Mouse (Mus musculus) testis, postnatal 10 days (tissue): ENCODE measurements around the gene Dpf2.

Experiments used
- DNase-seq: peaks from one replicate; pipeline ENCODE4 v3.0.0; 2021; ENCODE audit warnings: low spot score

The Dpf2 gene

GRCm38 (mm10) chr19:5935691-5936090 is 22.9 kb upstream of the Dpf2 start:
- DNase-seq, result no peak

- peak; percentile 82 for DNase-seq
Observed at GRCm38 (mm10) chr19:5935266-5935665, 22.5 kb upstream of the Dpf2 start.

GRCm38 (mm10) chr19:5929634-5930596 is 17.1 kb upstream of the Dpf2 start:
- peak; percentile 79 for DNase-seq

- no peak for DNase-seq
Observed at GRCm38 (mm10) chr19:5928546-5928945, 15.7 kb upstream of the Dpf2 start.

- no peak for DNase-seq
Observed at GRCm38 (mm10) chr19:5928104-5928503, 15.3 kb upstream of the Dpf2 start.

GRCm38 (mm10) chr19:5927532-5927931 is 14.7 kb upstream of the Dpf2 start:
- no peak for DNase-seq

- DNase-seq, result no peak
Observed at GRCm38 (mm10) chr19:5927026-5927425, 14.2 kb upstream of the Dpf2 start.

- no peak for DNase-seq
Observed at GRCm38 (mm10) chr19:5925311-5925855, 12.6 kb upstream of the Dpf2 start.

- DNase-seq, result peak; percentile 99
Observed at GRCm38 (mm10) chr19:5924713-5925093, 11.9 kb upstream of the Dpf2 start, which contains the start of gene Cdc42ep2. Gene Cdc42ep2 (minus strand): TSS chr19:5924816.

GRCm38 (mm10) chr19:5923990-5924712 is 11.3 kb upstream of the Dpf2 start:
- peak; percentile 97 for DNase-seq

- no peak for DNase-seq
Observed at GRCm38 (mm10) chr19:5922963-5923362, 10.2 kb upstream of the Dpf2 start.

GRCm38 (mm10) chr19:5922119-5922942 is 9.5 kb upstream of the Dpf2 start:
- DNase-seq, result no peak

- DNase-seq, result no peak
Observed at GRCm38 (mm10) chr19:5921715-5922114, 8.9 kb upstream of the Dpf2 start.

GRCm38 (mm10) chr19:5912103-5913006 is 455 bp downstream of the Dpf2 start:
- DNase-seq, result peak; percentile 99

GRCm38 (mm10) chr19:5911430-5912102 is 1.2 kb downstream of the Dpf2 start:
- DNase-seq, result no peak

GRCm38 (mm10) chr19:5910221-5910620 is 2.6 kb downstream of the Dpf2 start:
- no peak for DNase-seq

- no peak for DNase-seq
Observed at GRCm38 (mm10) chr19:5907275-5907674, 5.5 kb downstream of the Dpf2 start.

GRCm38 (mm10) chr19:5894002-5894678 is 18.7 kb downstream of the Dpf2 start, which contains the start of gene Tigd3:
Gene Tigd3 (minus strand): TSS chr19:5894149.
- peak; percentile 96 for DNase-seq

- no peak for DNase-seq
Observed at GRCm38 (mm10) chr19:5893282-5894001, 19.4 kb downstream of the Dpf2 start.
